9 mouse cellular contexts compared by ENCODE assay signal in genomic region chr13:52765508-52766181, GRCm38 (mm10).
DNase-seq lines count a peak whose midpoint lies in the region; ATAC-seq and TF ChIP-seq lines count a peak whose summit lies in the region.
"Had no signal": no experiment of that assay in that cellular context is flagged by ENCODE, and none has a peak within 500 bp of the region (broad histone marks: within the 10 kb centered on the region; RNA-seq: fewer than 3 reads in every experiment).

No protein-coding gene starts in this region.

- peak; percentile 76; the same call in 1 of the 2 replicates for TF ChIP-seq EP300 in heart, postnatal 0 days (IDR thresholded peaks at IDR 0.05; ENCODE audit: low read depth)

- WGBS in lung, adult 2 months, result 34% methylated on average over 13 of the region's 13 CpGs
- 16% methylated on average over 13 of the region's 13 CpGs for WGBS in forebrain, embryonic 15.5 days
- WGBS in heart, postnatal 0 days, result 9% methylated on average over 13 of the region's 13 CpGs
- 21% methylated on average over 13 of the region's 13 CpGs for WGBS in midbrain, embryonic 15.5 days

- no peak for TF ChIP-seq CTCF in lung, adult 2 months (IDR thresholded peaks at IDR 0.05; ENCODE audit: insufficient read depth, low read length)
- no peak for TF ChIP-seq CTCF in heart, postnatal 0 days (IDR thresholded peaks at IDR 0.05; ENCODE audit: low read depth)

- H3K9me3 ChIP-seq in forebrain, embryonic 15.5 days, result no peaks in the 10 kb centered on the region
- no peaks in the 10 kb centered on the region for H3K9me3 ChIP-seq in heart, postnatal 0 days (replicated peaks; ENCODE audit: control insufficient read depth, low read length)
- H3K9me3 ChIP-seq in midbrain, embryonic 15.5 days, result no peaks in the 10 kb centered on the region

- no peak overlapping the region for H3K4me3 ChIP-seq in lung, adult 2 months (replicated peaks; ENCODE audit: extremely low read depth, low read depth, low read length)
- H3K4me3 ChIP-seq in forebrain, embryonic 15.5 days, result no peak overlapping the region
- H3K4me3 ChIP-seq in heart, postnatal 0 days (ENCODE audit: low read depth, low read length), result no peak overlapping the region
- no peak overlapping the region for H3K4me3 ChIP-seq in midbrain, embryonic 15.5 days

- H3K9ac ChIP-seq in forebrain, embryonic 15.5 days (replicated peaks), result no peak overlapping the region
- no peak overlapping the region for H3K9ac ChIP-seq in heart, postnatal 0 days (replicated peaks; ENCODE audit: low read depth, low read length)
- H3K9ac ChIP-seq in midbrain, embryonic 15.5 days, result peak overlapping the region; percentile 12; the same call in 1 of the 2 replicates

- H3K36me3 ChIP-seq in forebrain, embryonic 15.5 days, result no peaks in the 10 kb centered on the region
- no peaks in the 10 kb centered on the region for H3K36me3 ChIP-seq in heart, postnatal 0 days (replicated peaks; ENCODE audit: control insufficient read depth, insufficient read depth, low read length)
- H3K36me3 ChIP-seq in midbrain, embryonic 15.5 days (replicated peaks), result no peaks in the 10 kb centered on the region

- no peaks in the 10 kb centered on the region for H3K4me1 ChIP-seq in lung, adult 2 months (ENCODE audit: control insufficient read depth, insufficient read depth, low read length)
- H3K4me1 ChIP-seq in forebrain, embryonic 15.5 days, result peaks cover 18% of the 10 kb centered on the region
- peaks cover 13% of the 10 kb centered on the region for H3K4me1 ChIP-seq in heart, postnatal 0 days (ENCODE audit: control insufficient read depth, insufficient read depth)
- H3K4me1 ChIP-seq in midbrain, embryonic 15.5 days, result peaks cover 15% of the 10 kb centered on the region

- ATAC-seq in forebrain, embryonic 15.5 days (replicated peaks), result peak; percentile 58
- peak; percentile 83 for ATAC-seq in heart, postnatal 0 days (ENCODE audit: insufficient read depth, low read depth)
- peak; percentile 77 for ATAC-seq in midbrain, embryonic 15.5 days (replicated peaks)

- H3K4me2 ChIP-seq in forebrain, embryonic 15.5 days (replicated peaks), result no peak overlapping the region; the same call in 1 of the 2 replicates
- H3K4me2 ChIP-seq in heart, postnatal 0 days (ENCODE audit: low read depth, low read length), result no peak overlapping the region
- no peak overlapping the region; the same call in 1 of the 2 replicates for H3K4me2 ChIP-seq in midbrain, embryonic 15.5 days

- DNase-seq in lung, adult 18-20 months, result peak; percentile 31 to 43
- DNase-seq in lung, adult 2 months, result no peak
- peak; percentile 89 for DNase-seq in heart, postnatal 0 days (ENCODE audit: low spot score)
- DNase-seq in left cerebral cortex, adult 18-20 months (ENCODE audit: low spot score in 2 of 2), result peak; percentile 48 to 50
- peak; percentile 12 for DNase-seq in testis, postnatal 14 days (ENCODE audit: low spot score)
- DNase-seq in thymus, postnatal 0 days (ENCODE audit: low spot score), result no peak

- no peak for TF ChIP-seq POLR2A in lung, adult 2 months (IDR thresholded peaks at IDR 0.05; ENCODE audit: borderline replicate concordance, extremely low read depth, low read depth, low read length)

- peak overlapping the region; percentile 57 for H3K27ac ChIP-seq in forebrain, embryonic 15.5 days (replicated peaks)
- H3K27ac ChIP-seq in heart, postnatal 0 days (ENCODE audit: low read depth), result peak overlapping the region; percentile 61
- H3K27ac ChIP-seq in midbrain, embryonic 15.5 days, result peak overlapping the region; percentile 51
- H3K27ac ChIP-seq: macrophage had no signal

- no peaks in the 10 kb centered on the region for H3K27me3 ChIP-seq in forebrain, embryonic 15.5 days
- no peaks in the 10 kb centered on the region for H3K27me3 ChIP-seq in heart, postnatal 0 days (ENCODE audit: control insufficient read depth, insufficient read depth, low read length)
- no peaks in the 10 kb centered on the region for H3K27me3 ChIP-seq in midbrain, embryonic 15.5 days (replicated peaks)

Comparison
In these comparisons a context has a peak if more than half of its experiments do, and no peak if none do; other contexts are left out.
1. DNase-seq: peak in lung, adult 18-20 months (2 of 2), heart, postnatal 0 days (single experiment), left cerebral cortex, adult 18-20 months (2 of 2) and testis, postnatal 14 days (single experiment); none in lung, adult 2 months (single experiment) and thymus, postnatal 0 days (single experiment).
2. Peak in every context shown above with its lines, with median percentiles within 50 percentile points of each other: ATAC-seq and H3K27ac ChIP-seq.